Mouse (Mus musculus) cerebellum, adult 2 months (tissue): ENCODE results near the gene Tenm2. TPM values are rescaled to one million over a fixed set of nuclear protein-coding genes. Genes with fewer than 3 reads are reported as not detected.

ENCODE experiments used
- DNase-seq, 2 experiments: peaks; one replicate each; pipeline ENCODE4 v3.0.0; 2021
- H3K27ac ChIP-seq: fragments of 200-500 bp; 2 replicates; pipeline ENCODE4 v1.5.1; 2012; ENCODE audit warnings: low read length, control low read depth, inconsistent platforms; ENCODE audit not compliant: insufficient read depth
- H3K27me3 ChIP-seq: fragments of 200-500 bp; 2 replicates; pipeline ENCODE4 v1.6.1; 2012; ENCODE audit warnings: inconsistent platforms, mild to moderate bottlenecking, low read length, moderate library complexity; ENCODE audit not compliant: control insufficient read depth, insufficient read depth
- H3K4me1 ChIP-seq: fragments of 200-500 bp; 2 replicates; pipeline ENCODE4 v1.6.1; 2011; ENCODE audit warnings: low read length; ENCODE audit not compliant: control insufficient read depth, insufficient read depth
- H3K4me3 ChIP-seq: fragments of 200-500 bp; replicated peaks from 2 replicates; pipeline ENCODE3; 2011; ENCODE audit warnings: mild to moderate bottlenecking, low read depth, low read length, control low read depth; ENCODE audit not compliant: insufficient read depth
- CTCF ChIP-seq: fragments of 200-500 bp; IDR thresholded peaks from 2 replicates; pipeline ENCODE4 v1.5.1; 2011; ENCODE audit warnings: low read depth, mild to moderate bottlenecking, control low read depth, low read length, moderate library complexity, borderline replicate concordance; ENCODE audit not compliant: insufficient read depth
- POLR2A ChIP-seq: fragments of 200-500 bp; IDR thresholded peaks from 2 replicates; pipeline ENCODE4 v1.6.1; 2011; ENCODE audit warnings: low read length, control low read depth, borderline replicate concordance; ENCODE audit not compliant: insufficient read depth
- WGBS: fragments of 180-500 bp; shearing (Covaris S2); methylation state at CpG from one replicate; pipeline ENCODE4 v1.1.7; 2018; 5-methylcytosine and 5-hydroxymethylcytosine counted together
- polyA plus RNA-seq: library from polyadenylated mRNA; depleted of rRNA; stranded (reverse); fragments of >200 nt; gene quantifications from 2 replicates; pipeline ENCODE4 v1.2.3, GENCODE M21; 2012

The Tenm2 gene
- polyA plus RNA-seq, 1 experiment, result 9.1 TPM

DNA sequence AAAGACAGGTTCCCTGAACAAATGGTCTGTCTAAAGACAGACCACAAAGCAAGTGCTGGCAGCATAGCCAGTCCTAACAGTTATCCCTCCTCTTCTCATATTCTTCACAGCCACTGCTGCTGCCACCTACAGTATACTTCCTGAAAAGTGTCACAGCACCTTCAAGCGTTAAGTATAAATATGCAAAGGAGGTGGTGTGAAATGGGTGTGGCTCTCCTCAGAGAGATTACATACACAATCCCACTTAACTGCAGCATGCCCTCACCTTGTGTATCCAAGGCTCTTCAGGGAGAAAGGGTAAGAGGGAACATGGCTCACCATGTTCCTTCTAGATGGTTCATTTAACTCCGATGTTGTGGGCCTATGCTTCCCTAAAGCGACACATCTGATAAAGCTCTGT lies 1215.8 kb downstream of the Tenm2 start:
- 72% methylated on average over 3 of the region's 3 CpGs for WGBS
- no peak for DNase-seq
- TF ChIP-seq CTCF, result no peak
- no peak for TF ChIP-seq POLR2A
- Histone ChIP-seq H3K27ac (no peak overlapping the region), H3K27me3 (no peaks in the 10 kb centered on the region), H3K4me1 (no peaks in the 10 kb centered on the region), H3K4me3 (no peak overlapping the region)

- Histone ChIP-seq H3K4me1 (no peaks in the 10 kb centered on the region), H3K27me3 (no peaks in the 10 kb centered on the region), H3K4me3 (no peak overlapping the region), H3K27ac (no peak overlapping the region)
- TF ChIP-seq POLR2A (no peak), CTCF (no peak)
- 86% methylated on average over 4 of the region's 4 CpGs for WGBS
- no peak for DNase-seq
These were observed 1222.6 kb downstream of the Tenm2 start for GRCm38 (mm10) chr11:36013179-36013578.

- 44% methylated on average over 11 of the region's 11 CpGs for WGBS
- Histone ChIP-seq H3K27me3 (no peaks in the 10 kb centered on the region), H3K4me1 (no peaks in the 10 kb centered on the region), H3K27ac (no peak overlapping the region), H3K4me3 (no peak overlapping the region)
- no peak for TF ChIP-seq CTCF
- TF ChIP-seq POLR2A, result no peak
- DNase-seq, result no peak
These were observed 1226.2 kb downstream of the Tenm2 start for GRCm38 (mm10) chr11:36009281-36010208.

DNA sequence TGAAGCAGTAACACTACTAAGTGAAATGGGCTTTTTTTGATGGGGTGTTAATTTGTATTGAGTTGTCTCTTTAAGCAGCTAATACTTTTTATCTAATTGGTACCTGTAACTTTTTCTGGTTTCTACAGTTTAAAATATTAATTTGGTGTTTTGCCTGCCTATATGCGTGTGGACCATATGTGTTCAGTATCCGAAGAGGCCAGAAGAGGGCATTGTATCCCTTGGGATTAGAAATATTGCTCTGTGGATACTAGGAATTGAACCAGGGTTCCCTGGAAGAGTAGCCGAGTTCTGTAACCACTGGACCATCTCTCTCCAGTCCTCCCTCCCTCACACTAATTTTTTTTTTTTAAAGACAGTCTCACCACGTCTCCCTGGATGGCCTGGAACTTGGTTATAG lies 1232.9 kb downstream of the Tenm2 start:
- Histone ChIP-seq H3K4me1 (no peaks in the 10 kb centered on the region; the same call in 1 of the 2 replicates), H3K4me3 (no peak overlapping the region), H3K27ac (no peak overlapping the region), H3K27me3 (no peaks in the 10 kb centered on the region)
- no peak for DNase-seq
- 43% methylated on average over 4 of the region's 4 CpGs for WGBS
- TF ChIP-seq POLR2A, result no peak
- no peak for TF ChIP-seq CTCF

GRCm38 (mm10) chr11:36001282-36001970 lies 1234.3 kb downstream of the Tenm2 start:
- H3K27ac ChIP-seq, result no peak overlapping the region
- DNase-seq, result peak; percentile 84 to 91
- WGBS, result 7% methylated on average over 28 of the region's 28 CpGs
- H3K27me3 ChIP-seq, result no peaks in the 10 kb centered on the region
- H3K4me3 ChIP-seq, result peak overlapping the region; percentile 61
- no peaks in the 10 kb centered on the region; the same call in 1 of the 2 replicates for H3K4me1 ChIP-seq
- no peak for TF ChIP-seq POLR2A
- TF ChIP-seq CTCF, result peak; percentile 87

- H3K4me3 ChIP-seq, result peak overlapping the region; percentile 61
- no peak for DNase-seq
- TF ChIP-seq POLR2A, result no peak
- TF ChIP-seq CTCF, result no peak
- no peak overlapping the region for H3K27ac ChIP-seq
- 25% methylated on average over 10 of the region's 10 CpGs for WGBS
- H3K4me1 ChIP-seq, result no peaks in the 10 kb centered on the region; the same call in 1 of the 2 replicates
- H3K27me3 ChIP-seq, result no peaks in the 10 kb centered on the region
These were observed 1235.0 kb downstream of the Tenm2 start for GRCm38 (mm10) chr11:36000585-36001281.

DNA sequence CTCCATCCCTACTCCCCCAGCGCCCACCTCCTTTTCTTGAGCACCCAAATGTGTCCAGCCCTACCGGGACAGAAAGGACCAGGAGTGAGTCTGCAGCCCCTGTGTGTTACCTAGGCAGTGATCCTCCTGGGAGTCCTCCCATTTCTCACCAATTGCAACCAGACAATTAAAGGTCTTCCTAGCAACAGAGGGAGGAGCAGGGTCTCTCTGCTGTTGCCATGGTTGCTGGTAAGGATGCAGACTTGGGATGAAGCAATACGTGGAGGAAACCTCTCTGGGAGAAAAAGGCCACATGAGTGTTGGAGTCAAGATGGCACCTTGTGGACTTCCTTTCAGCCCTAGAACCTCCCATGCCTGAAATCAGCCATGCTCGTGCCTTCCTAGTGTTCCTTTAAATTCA lies 1235.7 kb downstream of the Tenm2 start:
- no peak for DNase-seq
- H3K27ac ChIP-seq, result no peak overlapping the region
- 49% methylated on average over 4 of the region's 4 CpGs for WGBS

More for the DNA sequence above, 1235.7 kb downstream of the Tenm2 start:
- Histone ChIP-seq H3K4me3 (no peak overlapping the region), H3K4me1 (no peaks in the 10 kb centered on the region; the same call in 1 of the 2 replicates), H3K27me3 (no peaks in the 10 kb centered on the region)
- TF ChIP-seq CTCF (no peak), POLR2A (no peak)
